Mouse (Mus musculus) T-cell, adult 66 days (primary cell): ENCODE data around the gene Ctu2. TPM values are rescaled to one million over a fixed set of nuclear protein-coding genes. Genes with fewer than 3 reads are reported as not detected.

Source experiments
- total RNA-seq, 2 experiments: library from RNA; stranded (reverse); gene quantifications; 3 replicates in 1 of 2; 4 replicates in 1 of 2; pipeline ENCODE4 v1.2.4; 2023

Ctu2 gene
- 10 to 100 TPM; 58.5 to 59.7 TPM for total RNA-seq

DNA sequence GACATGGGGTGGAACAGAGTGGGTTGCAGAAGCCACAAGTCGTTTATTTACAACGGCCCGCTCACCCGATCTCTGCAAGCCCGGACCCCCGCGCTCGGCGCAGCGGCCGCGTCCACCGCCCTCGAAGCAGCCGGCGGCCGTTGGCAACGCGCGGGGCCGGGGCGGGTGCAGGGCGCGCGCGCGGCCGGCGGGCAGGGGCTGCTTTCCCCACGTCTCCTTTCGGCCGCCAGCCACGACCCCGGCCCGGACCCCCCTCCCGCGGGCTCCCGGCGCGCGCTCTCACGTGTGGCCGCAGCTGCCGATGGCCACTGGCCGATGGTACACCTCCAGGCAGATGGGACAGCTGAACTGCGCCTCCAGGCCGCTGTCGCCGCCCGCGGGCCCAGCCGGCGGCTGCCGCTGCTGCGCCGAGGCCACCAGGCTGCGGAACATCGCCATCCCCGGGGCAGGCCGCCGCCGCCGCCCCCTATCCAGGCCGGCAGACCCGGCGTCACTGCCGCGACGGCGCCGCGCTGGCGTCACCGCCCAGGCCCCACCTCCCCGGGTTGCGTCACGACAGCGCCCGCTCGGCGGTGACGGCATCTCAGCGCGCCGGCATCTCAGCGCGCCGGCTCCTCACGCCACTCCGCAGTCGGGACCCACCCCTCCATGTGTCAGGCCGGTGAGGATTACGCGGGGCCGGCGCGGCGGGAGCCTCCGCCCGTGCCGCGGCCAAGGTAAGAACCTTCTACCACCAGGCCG is at the start of gene Ctu2, which contains the start of gene Rnf166:
Gene Ctu2, plus strand, starts transcription at position 564 of the 741 bp plus-strand sequence.
Gene Rnf166, minus strand, starts transcription at position 485 of the 741 bp plus-strand sequence.

DNA sequence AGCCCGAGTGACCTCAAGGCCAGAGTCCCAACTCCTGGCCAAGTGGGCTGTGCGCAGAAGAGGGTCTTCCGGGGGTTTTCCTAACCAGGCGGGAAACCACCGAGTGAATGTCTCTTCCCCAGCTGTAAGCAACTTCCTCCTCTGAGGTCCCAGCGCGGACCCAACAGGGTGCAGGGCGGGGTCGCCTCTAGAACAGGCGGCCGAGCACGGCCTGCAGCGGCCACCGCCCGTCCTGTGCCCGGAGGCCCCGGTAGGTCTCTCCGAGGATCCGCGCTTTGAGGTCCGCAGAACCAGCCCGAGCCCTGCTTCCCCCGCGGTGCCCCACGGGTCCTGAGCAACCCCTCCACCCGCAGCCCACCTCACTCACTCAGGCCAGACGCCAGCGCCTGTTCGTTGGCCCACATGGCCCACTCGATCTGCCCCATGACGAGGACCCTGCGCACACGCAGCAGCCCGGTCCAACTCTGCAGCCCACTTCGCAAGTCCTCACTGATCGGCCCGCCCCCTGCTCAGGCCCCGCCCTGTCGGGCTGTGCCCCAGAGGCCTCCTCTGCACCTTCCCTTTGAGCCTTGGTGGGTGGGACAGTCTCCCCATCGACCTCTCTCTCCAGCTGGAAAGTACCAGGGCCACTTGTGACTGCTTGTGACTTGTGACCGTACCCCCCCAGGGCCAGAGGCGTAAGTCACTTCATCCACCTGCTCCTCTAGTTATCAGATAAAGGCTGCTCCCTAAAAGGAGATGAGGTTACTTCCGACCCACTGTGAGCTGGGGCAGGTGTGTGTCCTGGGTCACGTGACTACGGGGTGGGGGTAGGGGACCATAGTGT is 43.3 kb upstream of the Ctu2 start, which contains the start of gene Cyba:
Gene Cyba, minus strand, starts transcription at position 488 of the 826 bp plus-strand sequence.

DNA sequence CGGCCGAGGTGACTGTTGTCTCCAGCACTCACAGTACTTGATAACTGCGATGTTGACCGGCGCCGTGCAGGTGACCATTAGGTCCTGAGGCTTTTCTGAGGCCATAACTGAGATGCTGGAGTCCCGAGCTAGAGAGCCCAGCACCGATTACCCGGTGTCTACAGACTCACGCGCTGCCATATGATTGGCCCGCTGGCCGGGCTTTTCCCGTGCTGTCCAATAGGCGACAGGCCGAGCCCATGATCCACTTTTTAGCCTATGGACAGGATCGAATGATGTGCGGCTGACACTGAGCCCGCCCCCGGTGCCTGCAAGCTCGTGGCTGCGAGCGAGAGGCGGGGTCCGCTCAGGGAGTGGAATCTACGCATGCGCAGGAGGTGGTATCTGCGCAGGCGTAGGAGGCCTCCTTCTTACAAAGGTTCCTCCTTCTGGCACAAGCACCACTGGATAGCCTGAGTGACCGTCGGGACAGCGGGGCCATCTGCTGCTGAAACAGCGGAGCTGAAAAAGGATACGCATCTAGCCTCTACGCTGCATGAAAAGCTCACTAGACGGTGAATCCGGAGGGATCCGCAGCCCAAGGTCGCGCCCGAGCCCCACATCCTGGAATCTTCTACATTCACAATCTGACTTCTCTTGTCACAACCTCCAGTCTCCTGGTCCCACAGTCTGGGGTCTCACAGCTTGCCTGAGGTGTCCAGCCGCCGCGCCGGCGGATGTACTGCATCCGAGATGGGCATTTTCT is 32.5 kb upstream of the Ctu2 start, which contains the start of gene Mvd:
Gene Mvd, minus strand, starts transcription at position 161 of the 745 bp plus-strand sequence.

DNA sequence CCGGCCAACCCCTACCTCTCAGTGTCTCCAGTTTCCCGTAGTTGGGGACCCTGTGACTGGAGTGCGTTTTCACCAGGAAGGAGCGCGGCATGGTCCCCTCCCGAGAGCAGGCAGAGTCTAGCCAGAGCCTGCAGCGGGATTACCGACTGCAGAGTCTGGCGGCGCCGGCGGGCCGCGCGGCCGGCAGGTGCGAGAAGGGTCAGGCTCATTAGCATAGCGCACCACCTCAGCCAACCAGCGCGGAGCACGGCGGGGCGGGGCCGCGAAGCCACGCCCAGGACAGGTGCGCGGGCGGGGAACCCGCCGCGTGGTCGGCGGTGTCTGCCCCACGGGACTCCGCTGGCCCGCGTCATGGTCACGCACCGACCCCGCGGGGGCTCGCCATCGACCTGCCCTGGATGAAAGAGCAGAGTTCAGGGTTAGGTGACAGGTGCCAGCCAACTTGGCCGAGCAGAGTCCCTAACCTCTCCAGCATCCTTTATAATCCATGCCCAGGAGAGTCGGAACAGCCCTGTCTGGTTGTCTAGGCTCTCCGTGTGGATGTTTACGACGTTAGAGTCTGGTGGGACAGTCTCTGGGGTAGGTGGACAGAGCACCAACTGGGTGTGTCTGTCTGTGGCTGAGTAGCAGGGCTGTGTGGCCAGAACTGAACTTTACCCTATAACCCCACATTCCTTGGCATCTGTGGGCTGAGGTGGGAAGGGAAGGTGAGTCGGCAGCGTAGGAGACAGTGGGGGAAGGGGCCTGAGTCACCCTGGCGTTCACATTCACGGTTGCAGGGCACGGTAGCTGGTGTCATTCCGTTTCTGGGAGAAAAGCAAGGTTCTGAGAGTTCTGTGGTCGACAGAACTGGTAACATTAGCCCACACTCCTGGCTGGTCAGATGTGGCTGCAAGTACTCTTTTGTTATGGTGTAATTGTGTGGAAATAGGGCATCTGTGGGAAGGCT is 15.1 kb upstream of the Ctu2 start, which contains the start of gene Snai3:
Gene Snai3, minus strand, starts transcription at position 210 of the 949 bp plus-strand sequence.

Other genes starting within 250 kb of the Ctu2 start
- gene Zfpm1, start 194.0 kb upstream of the Ctu2 start, total RNA-seq = 10 to 100 TPM; 73.7 to 74.3 TPM
- not detected for gene Trhr2, start 115.4 kb upstream of the Ctu2 start, total RNA-seq
- 100 to 1,000 TPM in 1 of 2 experiments, 10 to 100 TPM in 1; 99.5 to 108 TPM for gene Zc3h18, start 99.5 kb upstream of the Ctu2 start, total RNA-seq
- gene Il17c, start 54.1 kb upstream of the Ctu2 start, total RNA-seq = 1 to 10 TPM in 1 of 2 experiments, not detected in 1; 1.1 TPM
- 100 to 1,000 TPM; 150 to 183 TPM for gene Cyba, start 43.2 kb upstream of the Ctu2 start, total RNA-seq
- 10 to 100 TPM; 12.1 to 14.2 TPM for gene Mvd, start 32.7 kb upstream of the Ctu2 start, total RNA-seq
- gene Snai3, start 15.4 kb upstream of the Ctu2 start, total RNA-seq = 1 to 10 TPM; 6.2 to 6.9 TPM
- gene Rnf166, start 79 bp upstream of the Ctu2 start, total RNA-seq = 10 to 100 TPM; 91.9 to 98.7 TPM
- 10 to 100 TPM; 51.0 TPM for gene Piezo1, start 75.2 kb downstream of the Ctu2 start, total RNA-seq
- 10 to 100 TPM; 72.0 to 78.6 TPM for gene Cdt1, start 91.9 kb downstream of the Ctu2 start, total RNA-seq
- gene Aprt, start 100.8 kb downstream of the Ctu2 start, total RNA-seq = 10 to 100 TPM; 78.5 to 82.2 TPM
- gene Galns, start 135.3 kb downstream of the Ctu2 start, total RNA-seq = 10 to 100 TPM; 10.7 to 11.5 TPM
- gene Trappc2l, start 135.5 kb downstream of the Ctu2 start, total RNA-seq = 10 to 100 TPM; 39.9 to 44.3 TPM
- not detected for gene Pabpn1l, start 146.6 kb downstream of the Ctu2 start, total RNA-seq
- 1 to 10 TPM; 2.8 to 4.6 TPM for gene Cbfa2t3, start 223.0 kb downstream of the Ctu2 start, total RNA-seq